ENCODE assay signal across 23 mouse cellular contexts in the genomic region with DNA sequence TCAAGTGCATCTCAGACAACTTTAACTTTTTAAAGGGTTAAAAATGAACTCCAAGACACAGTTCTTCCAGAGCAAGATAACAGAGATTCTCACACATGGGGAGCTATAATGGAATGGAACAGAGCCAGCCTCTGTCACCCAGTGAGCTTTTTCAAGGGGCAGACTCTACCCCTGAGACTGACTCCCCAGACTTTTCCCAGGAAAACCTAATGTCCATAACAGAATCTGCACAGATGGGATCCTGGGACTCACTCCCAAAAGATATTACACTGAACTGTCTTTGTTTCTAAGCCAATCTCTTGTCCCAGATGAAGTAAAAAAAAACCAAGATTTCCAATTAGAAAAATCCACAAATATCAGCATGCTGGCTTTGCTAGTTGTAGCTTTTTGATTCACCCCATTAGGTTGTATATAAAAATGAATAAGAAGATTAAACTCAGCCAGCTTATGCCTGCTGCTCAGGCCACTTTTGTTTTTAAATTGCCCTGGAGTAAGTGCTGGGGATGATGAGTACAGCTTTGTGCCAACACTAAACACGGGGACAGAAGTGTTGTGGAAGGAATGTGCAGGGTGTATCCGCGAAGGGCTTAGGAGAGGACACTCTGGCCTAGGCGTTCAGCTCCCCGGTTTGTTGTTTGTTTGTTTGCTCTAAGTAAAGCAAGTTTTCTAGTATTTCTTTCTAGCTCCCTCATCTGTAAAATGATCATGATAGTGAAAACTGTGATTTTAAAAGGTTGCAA. TPM values are rescaled to one million over a fixed set of nuclear protein-coding genes. Genes with fewer than 3 reads are reported as not detected.
DNase-seq lines count a peak whose midpoint lies in the region; ATAC-seq lines count a peak whose summit lies in the region.
"Had no signal": no experiment of that assay in that cellular context is flagged by ENCODE, and none has a peak within 500 bp of the region (broad histone marks: within the 10 kb centered on the region; RNA-seq: fewer than 3 reads in every experiment).

No protein-coding gene starts in this region.

- peaks cover 4% of the 10 kb centered on the region; the same call in 1 of the 2 replicates for H3K4me1 ChIP-seq in forebrain, embryonic 14.5 days (ENCODE audit: control insufficient read depth, insufficient read depth, low read length)
- H3K4me1 ChIP-seq in forebrain, embryonic 15.5 days = peaks cover 9% of the 10 kb centered on the region; the same call in 1 of the 2 replicates
- peaks cover 66% of the 10 kb centered on the region for H3K4me1 ChIP-seq in heart, embryonic 15.5 days (replicated peaks)
- H3K4me1 ChIP-seq in neural tube, embryonic 13.5 days (replicated peaks) = peaks cover 28% of the 10 kb centered on the region
- H3K4me1 ChIP-seq: liver, embryonic 12.5 days had no signal

- H3K4me3 ChIP-seq in forebrain, embryonic 14.5 days (ENCODE audit: low read depth, low read length) = no peak overlapping the region
- no peak overlapping the region for H3K4me3 ChIP-seq in forebrain, embryonic 15.5 days
- no peak overlapping the region for H3K4me3 ChIP-seq in heart, embryonic 15.5 days
- H3K4me3 ChIP-seq in neural tube, embryonic 13.5 days = no peak overlapping the region
- H3K4me3 ChIP-seq: embryonic facial prominence, embryonic 13.5 days; hindbrain, embryonic 10.5 days; kidney, embryonic 15.5 days; limb, embryonic 12.5 days; liver, embryonic 12.5 days; stomach, embryonic 15.5 days had no signal

- no peak overlapping the region for H3K27ac ChIP-seq in forebrain, embryonic 14.5 days (ENCODE audit: low read depth, low read length)
- no peak overlapping the region for H3K27ac ChIP-seq in forebrain, embryonic 15.5 days (replicated peaks)
- H3K27ac ChIP-seq in heart, embryonic 15.5 days = peak overlapping the region; percentile 54
- 0 out of 2 replicates have a peak overlapping the region, but pooled peaks have one; percentile 18 for H3K27ac ChIP-seq in neural tube, embryonic 13.5 days (replicated peaks)
- H3K27ac ChIP-seq: embryonic facial prominence, embryonic 13.5 days; hindbrain, embryonic 10.5 days; hindbrain, postnatal 0 days; kidney, embryonic 15.5 days; limb, embryonic 12.5 days; liver, embryonic 12.5 days; stomach, embryonic 15.5 days had no signal

- ATAC-seq in forebrain, embryonic 14.5 days = no peak
- ATAC-seq in forebrain, embryonic 15.5 days (replicated peaks) = no peak
- no peak for ATAC-seq in heart, embryonic 15.5 days (replicated peaks; ENCODE audit: insufficient number of reproducible peaks, insufficient read depth, low FRiP score, low read depth)
- no peak for ATAC-seq in neural tube, embryonic 13.5 days (ENCODE audit: low read depth)
- ATAC-seq: forebrain, embryonic 16.5 days; hindbrain, postnatal 0 days; intestine, postnatal 0 days; liver, embryonic 12.5 days; midbrain, embryonic 16.5 days had no signal

- H3K27me3 ChIP-seq in forebrain, embryonic 14.5 days (replicated peaks; ENCODE audit: control insufficient read depth, insufficient read depth, low read length) = peaks cover 3% of the 10 kb centered on the region; the same call in 1 of the 2 replicates
- H3K27me3 ChIP-seq in forebrain, embryonic 15.5 days = peaks cover 3% of the 10 kb centered on the region; the same call in 1 of the 2 replicates
- no peaks in the 10 kb centered on the region for H3K27me3 ChIP-seq in heart, embryonic 15.5 days
- no peaks in the 10 kb centered on the region for H3K27me3 ChIP-seq in neural tube, embryonic 13.5 days
- H3K27me3 ChIP-seq: embryonic facial prominence, embryonic 13.5 days; kidney, embryonic 15.5 days; limb, embryonic 12.5 days; liver, embryonic 12.5 days; stomach, embryonic 15.5 days had no signal

- 59% methylated on average over 5 of the region's 5 CpGs for WGBS in forebrain, embryonic 14.5 days
- 62% methylated on average over 5 of the region's 5 CpGs for WGBS in forebrain, embryonic 15.5 days
- 27% methylated on average over 5 of the region's 5 CpGs for WGBS in heart, embryonic 15.5 days
- 71% methylated on average over 5 of the region's 5 CpGs for WGBS in neural tube, embryonic 13.5 days

- H3K36me3 ChIP-seq in forebrain, embryonic 14.5 days (ENCODE audit: control insufficient read depth, insufficient read depth, low read length) = no peaks in the 10 kb centered on the region
- H3K36me3 ChIP-seq in forebrain, embryonic 15.5 days = no peaks in the 10 kb centered on the region
- H3K36me3 ChIP-seq in heart, embryonic 15.5 days = no peaks in the 10 kb centered on the region
- no peaks in the 10 kb centered on the region for H3K36me3 ChIP-seq in neural tube, embryonic 13.5 days
- H3K36me3 ChIP-seq: embryonic facial prominence, embryonic 13.5 days; hindbrain, embryonic 10.5 days; kidney, embryonic 15.5 days; limb, embryonic 12.5 days; liver, embryonic 12.5 days; stomach, embryonic 15.5 days had no signal

- H3K4me2 ChIP-seq in forebrain, embryonic 14.5 days (ENCODE audit: low read length) = no peak overlapping the region
- no peak overlapping the region for H3K4me2 ChIP-seq in forebrain, embryonic 15.5 days (replicated peaks)
- H3K4me2 ChIP-seq in heart, embryonic 15.5 days = no peak overlapping the region
- H3K4me2 ChIP-seq in neural tube, embryonic 13.5 days = no peak overlapping the region
- H3K4me2 ChIP-seq: embryonic facial prominence, embryonic 13.5 days; kidney, embryonic 15.5 days; limb, embryonic 12.5 days; liver, embryonic 12.5 days; stomach, embryonic 15.5 days had no signal

- H3K9me3 ChIP-seq in forebrain, embryonic 14.5 days (replicated peaks; ENCODE audit: control insufficient read depth, low read length) = no peaks in the 10 kb centered on the region
- H3K9me3 ChIP-seq in forebrain, embryonic 15.5 days = no peaks in the 10 kb centered on the region
- no peaks in the 10 kb centered on the region for H3K9me3 ChIP-seq in heart, embryonic 15.5 days (replicated peaks)
- no peaks in the 10 kb centered on the region for H3K9me3 ChIP-seq in neural tube, embryonic 13.5 days
- H3K9me3 ChIP-seq: embryonic facial prominence, embryonic 13.5 days; hindbrain, embryonic 10.5 days; kidney, embryonic 15.5 days; limb, embryonic 12.5 days; liver, embryonic 12.5 days; stomach, embryonic 15.5 days had no signal

- DNase-seq in forebrain, embryonic 14.5 days (ENCODE audit: low spot score) = peak; percentile 28
- no peak for DNase-seq in heart, postnatal 25 days (ENCODE audit: low spot score)
- no peak for DNase-seq in neural tube, embryonic 10.5 days (ENCODE audit: extremely low spot score, low spot score)
- no peak for DNase-seq in thymus, postnatal 10 days (ENCODE audit: low spot score in 2 of 2)
- DNase-seq: adrenal gland, adult 2 months; B cell, adult 2 months; kidney, postnatal 4 days; lung, postnatal 10 days; right cerebral cortex, postnatal 25 days; thymus, adult 18-20 months had no signal

- intact Hi-C loops in heart, postnatal 25 days (cut with DNase I) = no loop called here

- no peak overlapping the region for H3K9ac ChIP-seq in forebrain, embryonic 14.5 days (ENCODE audit: low read length)
- no peak overlapping the region for H3K9ac ChIP-seq in forebrain, embryonic 15.5 days (replicated peaks)
- no peak overlapping the region for H3K9ac ChIP-seq in heart, embryonic 15.5 days
- no peak overlapping the region for H3K9ac ChIP-seq in neural tube, embryonic 13.5 days
- H3K9ac ChIP-seq: embryonic facial prominence, embryonic 13.5 days; kidney, embryonic 15.5 days; limb, embryonic 12.5 days; liver, embryonic 12.5 days; stomach, embryonic 15.5 days had no signal

RNA-seq across cellular contexts. Expression of gene Cavin2, which starts 18.6 kb away (rescaled TPM):
- polyA plus RNA-seq in forebrain, embryonic 14.5 days (2014; fragmentation: Nextera tagmentation; extraction: Ambion mirVana) = 4.7 and 6.6 TPM in 2 replicates
- polyA plus RNA-seq in forebrain, embryonic 15.5 days (2015; fragmentation: Nextera tagmentation; extraction: Ambion mirVana) = 4.9 and 5.8 TPM in 2 replicates
- polyA plus RNA-seq in heart, embryonic 15.5 days (2015; fragmentation: Nextera tagmentation; extraction: Ambion mirVana) = 182 and 194 TPM in 2 replicates
- 100 to 1,000 TPM; 151 to 153 TPM for total RNA-seq in heart, postnatal 25 days (2021)
- 8.9 and 9.7 TPM in 2 replicates for polyA plus RNA-seq in neural tube, embryonic 13.5 days (2015; fragmentation: Nextera tagmentation; extraction: Ambion mirVana)

Comparison
In these comparisons a context has a peak if more than half of its experiments do, and no peak if none do; other contexts are left out.
1. H3K27ac ChIP-seq: peak in heart, embryonic 15.5 days (single experiment) and neural tube, embryonic 13.5 days (single experiment); none in forebrain, embryonic 14.5 days (single experiment) and forebrain, embryonic 15.5 days (single experiment).
2. RNA of gene Cavin2, which starts 18.6 kb away (polyA plus RNA-seq): 182 to 194 TPM in heart, embryonic 15.5 days; 8.9 to 9.7 TPM in neural tube, embryonic 13.5 days, 4.9 to 5.8 TPM in forebrain, embryonic 15.5 days and 4.7 to 6.6 TPM in forebrain, embryonic 14.5 days; every median in the first group is over 10 times any median in the second.